Mouse (Mus musculus): ENCODE measurements around the gene Crcp. TPM values are rescaled to one million over a fixed set of nuclear protein-coding genes. Genes with fewer than 3 reads are reported as not detected.
A peak's percentile ranks its signal among the peaks of the same experiment; 100 is the strongest.

Crcp gene
- polyA plus RNA-seq, 1 experiment: 9.7 TPM

- peaks cover 3% of the 10 kb centered on the region for H3K36me3 ChIP-seq (ENCODE audit: control insufficient read depth, insufficient read depth, low read length)
- H3K27me3 ChIP-seq (ENCODE audit: control insufficient read depth, insufficient read depth, low read length): no peaks in the 10 kb centered on the region
- H3K27ac ChIP-seq (ENCODE audit: insufficient read depth, low read depth, low read length): no peak overlapping the region
- peak; percentile 84; the same call in 1 of the 2 replicates for TF ChIP-seq CTCF (IDR thresholded peaks at IDR 0.05; ENCODE audit: extremely low read depth, insufficient read length, insufficient replicate concordance, low read depth, low read length)
- TF ChIP-seq POLR2A (IDR thresholded peaks at IDR 0.05; ENCODE audit: low read depth, low read length): no peak
- peaks cover 8% of the 10 kb centered on the region for H3K4me1 ChIP-seq (ENCODE audit: control insufficient read depth, insufficient read depth, insufficient read length, low read length)
- no peak overlapping the region for H3K4me3 ChIP-seq (ENCODE audit: low read depth, low read length)
- 30% methylated on average over 4 of the region's 4 CpGs for WGBS
These were observed 30.0 kb upstream of the Crcp start for GRCm38 (mm10) chr5:129999097-129999496.

- Histone ChIP-seq H3K36me3 (ENCODE audit: control insufficient read depth, insufficient read depth, low read length) (peaks cover 1% of the 10 kb centered on the region), H3K4me3 (ENCODE audit: low read depth, low read length) (no peak overlapping the region), H3K27me3 (ENCODE audit: control insufficient read depth, insufficient read depth, low read length) (no peaks in the 10 kb centered on the region), H3K27ac (ENCODE audit: insufficient read depth, low read depth, low read length) (0 out of 2 replicates have a peak overlapping the region, but pooled peaks have one; percentile 32), H3K4me1 (ENCODE audit: control insufficient read depth, insufficient read depth, insufficient read length, low read length) (peaks cover 8% of the 10 kb centered on the region)
- TF ChIP-seq CTCF (IDR thresholded peaks at IDR 0.05; ENCODE audit: extremely low read depth, insufficient read length, insufficient replicate concordance, low read depth, low read length) (no peak), POLR2A (IDR thresholded peaks at IDR 0.05; ENCODE audit: low read depth, low read length) (no peak)
- 54% methylated on average over 12 of the region's 12 CpGs for WGBS
These were observed 28.4 kb upstream of the Crcp start for GRCm38 (mm10) chr5:130000735-130001134.

GRCm38 (mm10) chr5:130001356-130001987 lies 27.6 kb upstream of the Crcp start:
- Histone ChIP-seq H3K27me3 (ENCODE audit: control insufficient read depth, insufficient read depth, low read length) (no peaks in the 10 kb centered on the region), H3K27ac (ENCODE audit: insufficient read depth, low read depth, low read length) (peak overlapping the region; percentile 32; the same call in 1 of the 2 replicates), H3K36me3 (ENCODE audit: control insufficient read depth, insufficient read depth, low read length) (no peaks in the 10 kb centered on the region; the same call in none of the 2 replicates), H3K4me3 (ENCODE audit: low read depth, low read length) (peak overlapping the region; percentile 90), H3K4me1 (ENCODE audit: control insufficient read depth, insufficient read depth, insufficient read length, low read length) (peaks cover 8% of the 10 kb centered on the region)
- TF ChIP-seq POLR2A (IDR thresholded peaks at IDR 0.05; ENCODE audit: low read depth, low read length) (no peak), CTCF (IDR thresholded peaks at IDR 0.05; ENCODE audit: extremely low read depth, insufficient read length, insufficient replicate concordance, low read depth, low read length) (no peak)
- WGBS: 30% methylated on average over 5 of the region's 5 CpGs

- WGBS: under 1% methylated on average over 39 of the region's 39 CpGs
- H3K27ac ChIP-seq (ENCODE audit: insufficient read depth, low read depth, low read length): peak within 1 kb of the TSS; percentile 67
- TF ChIP-seq CTCF (IDR thresholded peaks at IDR 0.05; ENCODE audit: extremely low read depth, insufficient read length, insufficient replicate concordance, low read depth, low read length) (no peak), POLR2A (IDR thresholded peaks at IDR 0.05; ENCODE audit: low read depth, low read length) (peak; percentile 36; the same call in 1 of the 2 replicates)
These were observed 26.6 kb upstream of the Crcp start, which contains the start of gene Gusb for GRCm38 (mm10) chr5:130002301-130003146. TSS of gene Gusb (minus strand) at chr5:130003049.

GRCm38 (mm10) chr5:130003229-130003628 lies 25.9 kb upstream of the Crcp start:
- Histone ChIP-seq H3K27ac (ENCODE audit: insufficient read depth, low read depth, low read length) (peak overlapping the region; percentile 67; the same call in 1 of the 2 replicates), H3K4me1 (ENCODE audit: control insufficient read depth, insufficient read depth, insufficient read length, low read length) (peaks cover 8% of the 10 kb centered on the region), H3K4me3 (ENCODE audit: low read depth, low read length) (no peak overlapping the region), H3K27me3 (ENCODE audit: control insufficient read depth, insufficient read depth, low read length) (no peaks in the 10 kb centered on the region), H3K36me3 (ENCODE audit: control insufficient read depth, insufficient read depth, low read length) (no peaks in the 10 kb centered on the region; the same call in 1 of the 2 replicates)
- 56% methylated on average over 7 of the region's 7 CpGs for WGBS
- TF ChIP-seq POLR2A (IDR thresholded peaks at IDR 0.05; ENCODE audit: low read depth, low read length) (no peak), CTCF (IDR thresholded peaks at IDR 0.05; ENCODE audit: extremely low read depth, insufficient read length, insufficient replicate concordance, low read depth, low read length) (no peak)

More at GRCm38 (mm10) chr5:130002301-130003146, 26.6 kb upstream of the Crcp start, which contains the start of gene Gusb:
- no peaks in the 10 kb centered on the region; the same call in none of the 2 replicates for H3K36me3 ChIP-seq (ENCODE audit: control insufficient read depth, insufficient read depth, low read length)
- H3K4me3 ChIP-seq (ENCODE audit: low read depth, low read length): peak within 1 kb of the TSS; percentile 90
- no peaks in the 10 kb centered on the region for H3K27me3 ChIP-seq (ENCODE audit: control insufficient read depth, insufficient read depth, low read length)
- peaks cover 8% of the 10 kb centered on the region for H3K4me1 ChIP-seq (ENCODE audit: control insufficient read depth, insufficient read depth, insufficient read length, low read length)

- no peak for TF ChIP-seq POLR2A (IDR thresholded peaks at IDR 0.05; ENCODE audit: low read depth, low read length)
- peak; percentile 23; the same call in 1 of the 2 replicates for TF ChIP-seq CTCF (IDR thresholded peaks at IDR 0.05; ENCODE audit: extremely low read depth, insufficient read length, insufficient replicate concordance, low read depth, low read length)
- Histone ChIP-seq H3K27me3 (ENCODE audit: control insufficient read depth, insufficient read depth, low read length) (no peaks in the 10 kb centered on the region), H3K4me1 (ENCODE audit: control insufficient read depth, insufficient read depth, insufficient read length, low read length) (no peaks in the 10 kb centered on the region; the same call in 1 of the 2 replicates), H3K27ac (ENCODE audit: insufficient read depth, low read depth, low read length) (no peak overlapping the region), H3K36me3 (ENCODE audit: control insufficient read depth, insufficient read depth, low read length) (peaks cover 9% of the 10 kb centered on the region; the same call in 1 of the 2 replicates), H3K4me3 (ENCODE audit: low read depth, low read length) (no peak overlapping the region)
- 88% methylated on average over 1 of the region's 1 CpGs for WGBS
These were observed 21.7 kb upstream of the Crcp start for GRCm38 (mm10) chr5:130007344-130007743.
